Mouse (Mus musculus): ENCODE results near the gene Hectd4. TPM values are rescaled to one million over a fixed set of nuclear protein-coding genes. Genes with fewer than 3 reads are reported as not detected.
"Not testable (repeated sequence)": the region's sequence is repeated elsewhere in the genome, so short reads cannot be mapped to it uniquely, and the experiment has no call there.

The Hectd4 gene
- polyA plus RNA-seq, 1 experiment from 2014 or later: 14.9 TPM

DNA sequence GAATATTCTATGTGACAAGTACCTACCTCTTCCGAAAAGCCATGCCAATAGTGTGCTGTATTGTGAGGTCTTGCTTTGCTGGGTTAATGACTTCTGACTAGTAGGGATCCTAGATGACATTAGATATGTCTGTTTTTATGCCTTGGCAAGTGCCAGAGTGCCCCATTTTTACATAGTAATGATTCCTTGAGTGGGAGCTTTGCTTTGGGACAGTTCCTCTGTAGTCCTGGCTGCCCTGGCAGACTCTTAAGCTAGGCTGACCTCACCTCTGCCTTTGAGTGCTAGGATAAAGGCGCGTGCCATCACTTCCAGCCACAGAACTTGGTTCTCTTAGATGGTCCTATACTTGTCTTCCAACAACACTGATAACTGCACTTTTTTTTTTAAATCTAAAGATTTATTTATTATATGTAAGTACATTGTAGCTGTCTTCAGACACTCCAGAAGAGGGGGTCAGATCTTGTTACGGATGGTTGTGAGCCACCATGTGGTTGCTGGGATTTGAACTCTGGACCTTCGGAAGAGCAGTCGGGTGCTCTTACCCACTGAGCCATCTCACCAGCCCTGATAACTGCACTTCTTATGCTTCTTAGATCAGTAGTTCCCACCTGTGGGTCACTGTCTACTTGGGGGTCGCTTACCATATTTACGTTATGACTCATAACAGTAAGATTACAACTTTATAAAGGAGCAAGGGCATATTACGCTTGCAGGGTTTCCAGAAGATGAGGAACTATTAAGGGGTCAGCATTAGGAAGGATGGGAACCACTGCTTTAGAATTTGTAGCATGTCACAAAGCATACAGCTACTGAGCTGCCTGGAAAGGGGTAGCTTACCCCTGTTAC is 10.0 kb upstream of the Hectd4 start:
- H3K36me3 ChIP-seq: peaks cover 76% of the 10 kb centered on the region
- WGBS: 93% methylated on average over 9 of the region's 9 CpGs

DNA sequence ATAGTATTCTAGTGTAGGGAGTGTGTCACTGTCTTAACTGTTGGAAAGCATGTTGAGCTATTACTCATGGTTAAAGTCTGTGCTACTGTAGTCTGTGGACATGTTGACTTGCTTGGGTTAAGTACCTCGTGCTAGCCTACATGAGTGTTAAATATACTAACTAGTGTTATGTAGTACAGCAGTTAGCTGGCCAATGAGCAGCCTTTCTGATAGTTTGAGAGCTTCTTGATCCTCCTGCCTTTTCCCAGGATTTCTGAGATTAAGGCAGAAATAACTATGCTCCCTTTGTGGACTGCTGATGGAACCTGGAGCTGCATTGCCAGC is 9.5 kb upstream of the Hectd4 start:
- H3K27ac ChIP-seq (replicated peaks): no peak overlapping the region
- 94% methylated on average over 1 of the region's 1 CpGs for WGBS
- H3K9me3 ChIP-seq: no peaks in the 10 kb centered on the region
- no peak overlapping the region for H3K4me2 ChIP-seq (replicated peaks)
- H3K36me3 ChIP-seq: peaks cover 74% of the 10 kb centered on the region
- ATAC-seq (ENCODE audit: low FRiP score, low read depth): no peak
- peaks cover 18% of the 10 kb centered on the region for H3K4me1 ChIP-seq
- H3K4me3 ChIP-seq: no peak overlapping the region
- no peak overlapping the region for H3K9ac ChIP-seq (replicated peaks)
- H3K27me3 ChIP-seq: no peaks in the 10 kb centered on the region

More for the DNA sequence above, 10.0 kb upstream of the Hectd4 start:
- Histone ChIP-seq H3K4me2 (replicated peaks) (no peak overlapping the region), H3K4me3 (no peak overlapping the region), H3K9me3 (no peaks in the 10 kb centered on the region), H3K27ac (replicated peaks) (no peak overlapping the region), H3K4me1 (peaks cover 22% of the 10 kb centered on the region), H3K9ac (replicated peaks) (no peak overlapping the region), H3K27me3 (no peaks in the 10 kb centered on the region)
- ATAC-seq (ENCODE audit: low FRiP score, low read depth): no peak

DNA sequence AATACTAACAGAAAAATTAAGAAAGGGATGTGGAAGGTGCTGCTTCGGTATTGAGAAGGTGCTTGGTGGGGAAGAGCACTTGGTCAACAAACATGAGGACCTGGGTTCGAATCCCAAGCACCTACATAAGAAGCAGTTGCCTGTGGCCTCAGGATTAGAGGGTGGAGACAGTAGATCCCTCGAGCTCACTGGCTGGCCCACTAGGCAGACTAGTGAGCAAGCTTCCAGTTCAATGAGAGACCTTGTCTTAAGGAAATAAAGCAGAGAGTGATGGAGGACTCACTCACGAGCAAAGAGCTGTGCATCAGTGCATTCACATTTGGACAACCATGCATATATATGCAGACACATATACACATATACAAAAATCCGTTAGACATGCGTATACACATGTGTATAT is 7.9 kb upstream of the Hectd4 start:
- whole genome bisulfite sequencing: 93% methylated on average over 6 of the region's 6 CpGs
- H3K4me3 ChIP-seq: no peak overlapping the region
- H3K9me3 ChIP-seq: no peaks in the 10 kb centered on the region
- H3K4me1 ChIP-seq: 0 out of 2 replicates have a peak, but pooled peaks cover 4% of the 10 kb centered on the region
- ATAC-seq (ENCODE audit: low FRiP score, low read depth): no peak
- no peak overlapping the region for H3K27ac ChIP-seq (replicated peaks)
- no peaks in the 10 kb centered on the region for H3K27me3 ChIP-seq
- H3K9ac ChIP-seq (replicated peaks): no peak overlapping the region
- H3K4me2 ChIP-seq (replicated peaks): no peak overlapping the region
- peaks cover 58% of the 10 kb centered on the region for H3K36me3 ChIP-seq

DNA sequence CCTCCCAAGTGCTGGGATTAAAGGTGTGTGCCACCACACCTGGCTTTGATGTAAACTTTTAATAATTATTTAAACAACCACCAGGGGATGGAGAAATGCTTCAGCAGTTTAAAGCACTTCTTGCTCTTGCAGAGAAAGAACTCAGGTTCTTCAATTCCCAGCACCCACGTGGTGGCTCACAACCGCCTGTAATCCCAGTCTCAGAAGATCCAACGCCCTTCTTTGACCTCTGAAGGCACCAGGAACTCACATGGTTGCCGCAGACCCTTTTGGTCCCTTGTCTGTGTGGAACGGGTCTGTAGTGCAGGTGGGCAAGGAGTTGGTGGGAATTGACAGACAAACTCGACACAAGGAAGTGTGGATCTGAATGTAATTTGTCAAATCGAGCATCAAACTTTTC is 5.3 kb upstream of the Hectd4 start:
- no peak overlapping the region for H3K9ac ChIP-seq (replicated peaks)
- no peak overlapping the region for H3K4me2 ChIP-seq (replicated peaks)
- no peak for ATAC-seq (ENCODE audit: low FRiP score, low read depth)
- WGBS: 59% methylated on average over 7 of the region's 7 CpGs
- H3K36me3 ChIP-seq: peaks cover 33% of the 10 kb centered on the region
- no peaks in the 10 kb centered on the region for H3K9me3 ChIP-seq
- H3K27ac ChIP-seq (replicated peaks): no peak overlapping the region
- H3K4me3 ChIP-seq: no peak overlapping the region
- no peaks in the 10 kb centered on the region for H3K27me3 ChIP-seq
- no peaks in the 10 kb centered on the region for H3K4me1 ChIP-seq

DNA sequence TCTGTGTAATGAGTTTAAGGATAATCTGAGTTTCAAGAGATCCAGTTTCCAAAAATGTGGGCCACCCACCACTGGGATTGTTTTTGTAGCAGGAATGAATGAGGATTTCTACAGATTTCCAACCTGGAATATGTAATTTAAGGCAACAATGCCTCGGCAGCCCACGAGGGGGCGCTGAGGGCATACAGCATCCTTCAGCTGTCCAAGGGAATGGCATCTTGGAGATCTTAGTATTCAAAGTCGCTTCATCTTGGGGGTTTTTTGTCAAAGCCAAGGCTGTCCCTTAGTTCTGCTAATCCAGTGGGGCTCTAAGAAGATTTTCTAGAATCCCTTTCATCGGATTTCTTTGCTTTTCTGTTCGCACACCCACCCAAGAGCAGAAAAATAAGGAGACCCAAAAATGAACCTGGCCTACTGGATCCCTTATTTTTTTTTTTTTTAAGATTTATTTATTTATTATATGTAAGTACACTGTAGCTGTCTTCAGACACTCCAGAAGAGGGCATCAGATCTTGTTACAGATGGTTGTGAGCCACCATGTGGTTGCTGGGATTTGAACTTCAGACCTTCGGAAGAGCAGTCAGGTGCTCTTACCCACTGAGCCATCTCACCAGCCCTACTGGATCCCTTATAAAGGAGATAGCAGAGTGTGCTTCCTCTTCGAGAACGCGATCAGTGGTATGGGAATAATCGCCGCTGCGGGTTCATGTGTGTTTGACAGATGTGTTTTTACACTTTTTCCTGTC is 4.5 kb upstream of the Hectd4 start:
- ATAC-seq (ENCODE audit: low FRiP score, low read depth): no peak
- Histone ChIP-seq H3K36me3 (peaks cover 24% of the 10 kb centered on the region), H3K27ac (replicated peaks) (no peak overlapping the region), H3K27me3 (no peaks in the 10 kb centered on the region), H3K4me1 (no peaks in the 10 kb centered on the region), H3K4me2 (replicated peaks) (no peak overlapping the region), H3K9ac (replicated peaks) (no peak overlapping the region), H3K9me3 (no peaks in the 10 kb centered on the region), H3K4me3 (no peak overlapping the region)
- WGBS: 49% methylated on average over 13 of the region's 13 CpGs

DNA sequence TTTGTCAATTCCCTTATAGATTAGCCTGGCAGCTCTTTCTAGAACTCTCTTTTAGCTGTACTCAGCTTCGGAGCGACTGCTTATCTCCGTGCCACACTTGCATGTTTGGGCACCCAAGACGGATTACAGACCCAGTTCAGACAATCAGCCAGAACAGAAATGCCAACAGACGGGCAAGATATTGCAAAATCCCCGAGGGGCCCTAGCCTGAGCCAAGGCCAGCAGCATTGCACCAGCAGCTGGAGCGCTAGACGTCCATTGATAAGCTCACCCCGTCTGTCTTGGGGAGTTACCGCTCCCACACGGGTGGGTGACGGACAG is 3.9 kb upstream of the Hectd4 start:
- Histone ChIP-seq H3K4me1 (peaks cover under 1% of the 10 kb centered on the region; the same call in 1 of the 2 replicates), H3K9ac (replicated peaks) (no peak overlapping the region), H3K4me3 (no peak overlapping the region), H3K27me3 (no peaks in the 10 kb centered on the region), H3K9me3 (no peaks in the 10 kb centered on the region), H3K27ac (replicated peaks) (no peak overlapping the region), H3K36me3 (peaks cover 19% of the 10 kb centered on the region), H3K4me2 (replicated peaks) (no peak overlapping the region)
- ATAC-seq (ENCODE audit: low FRiP score, low read depth): no peak
- 80% methylated on average over 12 of the region's 12 CpGs for whole genome bisulfite sequencing

DNA sequence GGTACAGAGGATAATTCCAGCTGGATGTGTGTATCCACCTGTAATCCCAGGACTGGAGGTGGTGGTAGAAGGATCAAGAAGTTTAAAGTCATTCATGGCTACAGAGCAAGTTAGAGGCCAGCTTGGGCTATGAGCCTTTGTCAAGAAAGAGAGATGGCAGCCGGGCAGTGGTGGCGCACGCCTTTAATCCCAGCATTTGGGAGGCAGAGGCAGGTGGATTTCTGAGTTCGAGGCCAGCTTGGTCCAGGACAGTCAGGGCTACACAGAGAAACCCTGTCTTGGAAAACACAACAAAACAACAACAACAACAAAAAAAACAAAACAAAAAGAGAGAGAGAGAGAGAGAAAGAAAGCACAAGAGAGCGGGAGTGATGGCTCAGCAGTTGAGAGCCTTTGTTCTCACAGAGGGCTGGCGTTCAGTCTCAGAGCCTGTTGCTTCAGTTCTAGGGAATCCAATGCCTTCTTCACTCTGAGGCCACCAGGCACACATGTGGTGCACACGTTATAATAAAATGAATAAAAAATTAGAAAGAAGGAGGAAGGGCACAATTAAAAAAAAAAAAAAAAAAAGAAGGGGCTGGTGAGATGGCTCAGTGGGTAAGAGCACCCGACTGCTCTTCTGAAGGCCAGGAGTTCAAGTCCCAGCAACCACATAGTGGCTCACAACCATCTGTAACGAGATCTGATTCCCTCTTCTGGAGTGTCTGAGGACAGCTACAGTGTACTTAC is 3.3 kb upstream of the Hectd4 start:
- not testable (repeated sequence) for H3K4me1 ChIP-seq; H3K27me3 ChIP-seq; H3K9ac ChIP-seq (replicated peaks); H3K4me2 ChIP-seq (replicated peaks); ATAC-seq (ENCODE audit: low FRiP score, low read depth); H3K4me3 ChIP-seq; H3K9me3 ChIP-seq; H3K27ac ChIP-seq (replicated peaks)
- H3K36me3 ChIP-seq: peaks cover 12% of the 10 kb centered on the region
- WGBS: 83% methylated on average over 9 of the region's 9 CpGs

GRCm38 (mm10) chr5:121217313-121217634 is 2.7 kb upstream of the Hectd4 start:
- Histone ChIP-seq H3K9ac (replicated peaks) (no peak overlapping the region), H3K4me1 (peaks cover 8% of the 10 kb centered on the region), H3K27me3 (no peaks in the 10 kb centered on the region), H3K36me3 (peaks cover 7% of the 10 kb centered on the region), H3K4me3 (no peak overlapping the region), H3K27ac (replicated peaks) (no peak overlapping the region), H3K4me2 (replicated peaks) (no peak overlapping the region), H3K9me3 (no peaks in the 10 kb centered on the region)
- no peak for ATAC-seq (ENCODE audit: low FRiP score, low read depth)
- 81% methylated on average over 2 of the region's 2 CpGs for WGBS

DNA sequence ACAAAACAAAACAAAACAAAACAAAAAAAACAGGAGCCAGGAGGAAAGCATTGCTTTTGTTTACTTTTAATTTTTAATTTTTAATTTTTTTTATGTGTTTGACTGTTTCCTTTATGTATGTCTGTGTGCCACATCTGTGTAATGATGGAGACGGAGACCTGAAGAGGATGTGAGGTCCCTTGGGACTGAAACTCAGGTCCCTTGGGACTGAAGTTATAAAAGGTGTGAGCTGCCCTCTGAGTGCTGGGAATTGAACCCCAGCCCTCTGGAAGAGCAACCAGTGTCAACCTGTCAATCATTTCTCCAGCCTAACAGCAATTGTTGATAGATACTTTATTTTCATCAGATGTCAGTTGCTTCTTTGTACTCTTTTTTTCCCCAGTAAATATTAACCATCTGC is 829 bp upstream of the Hectd4 start:
- no peak for ATAC-seq (ENCODE audit: low FRiP score, low read depth)
- 92% methylated on average over 1 of the region's 1 CpGs for WGBS

DNA sequence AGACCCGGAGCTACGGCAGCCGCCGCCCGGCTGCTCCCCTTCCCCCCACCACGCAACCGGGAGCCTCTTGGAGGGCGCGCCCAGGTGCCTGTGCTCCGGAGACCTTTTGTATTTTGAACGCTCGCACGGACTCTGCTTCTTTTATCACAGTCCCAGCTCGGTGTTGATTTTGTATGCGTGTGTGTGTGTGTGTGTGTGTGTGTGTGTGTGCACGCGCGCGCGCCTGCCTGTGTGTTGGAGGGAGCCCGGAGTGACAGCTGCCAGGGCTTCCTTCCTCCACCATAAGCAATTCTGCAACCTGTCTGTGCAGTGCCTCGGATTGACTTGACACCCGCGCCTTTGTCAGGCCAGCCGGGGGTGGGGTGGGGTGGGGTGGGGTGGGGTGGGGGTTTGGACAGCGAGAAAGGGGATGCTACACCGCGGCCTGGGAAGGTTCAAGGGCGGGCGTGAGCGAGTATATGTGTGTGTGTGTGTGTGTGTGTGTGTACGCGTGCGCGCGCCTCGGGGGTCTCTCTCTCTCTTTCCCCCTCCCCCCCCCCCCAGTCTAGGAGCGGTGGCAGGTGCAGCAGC is 798 bp downstream of the Hectd4 start:
- peak; percentile 65 for ATAC-seq (ENCODE audit: low FRiP score, low read depth)
- Histone ChIP-seq H3K27ac (replicated peaks) (peak overlapping the region; percentile 92), H3K9ac (replicated peaks) (peak overlapping the region; percentile 95), H3K27me3 (no peaks in the 10 kb centered on the region), H3K36me3 (no peaks in the 10 kb centered on the region), H3K4me2 (replicated peaks) (peak overlapping the region; percentile 89), H3K9me3 (no peaks in the 10 kb centered on the region), H3K4me3 (peak overlapping the region; percentile 95), H3K4me1 (peaks cover 13% of the 10 kb centered on the region)
- under 1% methylated on average over 26 of the region's 38 CpGs for WGBS

More for the DNA sequence above, 829 bp upstream of the Hectd4 start:
- Histone ChIP-seq H3K4me2 (replicated peaks) (no peak overlapping the region), H3K9ac (replicated peaks) (no peak overlapping the region), H3K4me1 (peaks cover 13% of the 10 kb centered on the region), H3K36me3 (no peaks in the 10 kb centered on the region), H3K27me3 (no peaks in the 10 kb centered on the region), H3K4me3 (no peak overlapping the region), H3K9me3 (no peaks in the 10 kb centered on the region), H3K27ac (replicated peaks) (no peak overlapping the region)

DNA sequence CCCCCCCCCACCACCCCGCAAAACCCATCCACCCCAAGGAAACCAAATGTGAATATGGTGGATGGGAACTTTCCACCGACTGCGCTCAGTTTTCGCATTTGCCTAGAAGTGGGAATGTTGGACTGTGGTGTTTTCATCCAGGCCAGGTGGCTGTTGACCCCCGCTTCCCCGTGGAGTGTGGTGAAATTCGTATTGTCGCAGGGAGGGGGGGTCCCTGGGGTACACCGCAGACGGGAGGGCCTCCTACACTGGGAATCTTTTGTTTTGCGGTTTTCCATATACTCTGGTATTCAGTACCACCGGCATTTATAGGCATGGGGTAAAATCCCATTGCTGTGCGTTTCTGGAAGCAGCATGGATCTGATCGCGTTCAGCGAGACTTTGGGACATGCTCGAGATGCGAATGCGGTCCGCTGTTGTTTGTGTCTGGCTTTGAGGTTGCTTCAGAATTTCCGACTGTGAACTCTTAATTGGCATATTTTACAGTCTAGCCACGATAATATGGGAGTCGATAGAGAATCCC is 1.4 kb downstream of the Hectd4 start:
- H3K36me3 ChIP-seq: no peaks in the 10 kb centered on the region
- H3K27ac ChIP-seq (replicated peaks): peak overlapping the region; percentile 92
- H3K9me3 ChIP-seq: no peaks in the 10 kb centered on the region
- H3K9ac ChIP-seq (replicated peaks): peak overlapping the region; percentile 95
- peak overlapping the region; percentile 89 for H3K4me2 ChIP-seq (replicated peaks)
- no peaks in the 10 kb centered on the region for H3K27me3 ChIP-seq
- peaks cover 13% of the 10 kb centered on the region for H3K4me1 ChIP-seq
- H3K4me3 ChIP-seq: peak overlapping the region; percentile 95
- 15% methylated on average over 22 of the region's 23 CpGs for WGBS
- ATAC-seq (ENCODE audit: low FRiP score, low read depth): 0 out of 2 replicates have a peak, but pooled peaks have one; percentile 10

GRCm38 (mm10) chr5:121224020-121224419 is 4.0 kb downstream of the Hectd4 start:
- H3K4me1 ChIP-seq: peaks cover 13% of the 10 kb centered on the region
- not testable (repeated sequence) for H3K4me2 ChIP-seq (replicated peaks); H3K27ac ChIP-seq (replicated peaks); H3K4me3 ChIP-seq; H3K9ac ChIP-seq (replicated peaks); H3K9me3 ChIP-seq; H3K36me3 ChIP-seq; H3K27me3 ChIP-seq; ATAC-seq (ENCODE audit: low FRiP score, low read depth)
- WGBS: 91% methylated on average over 4 of the region's 4 CpGs

All from midbrain, embryonic 12.5 days (tissue).